ENCODE assay signal across 1 mouse cellular context in the genomic region with DNA sequence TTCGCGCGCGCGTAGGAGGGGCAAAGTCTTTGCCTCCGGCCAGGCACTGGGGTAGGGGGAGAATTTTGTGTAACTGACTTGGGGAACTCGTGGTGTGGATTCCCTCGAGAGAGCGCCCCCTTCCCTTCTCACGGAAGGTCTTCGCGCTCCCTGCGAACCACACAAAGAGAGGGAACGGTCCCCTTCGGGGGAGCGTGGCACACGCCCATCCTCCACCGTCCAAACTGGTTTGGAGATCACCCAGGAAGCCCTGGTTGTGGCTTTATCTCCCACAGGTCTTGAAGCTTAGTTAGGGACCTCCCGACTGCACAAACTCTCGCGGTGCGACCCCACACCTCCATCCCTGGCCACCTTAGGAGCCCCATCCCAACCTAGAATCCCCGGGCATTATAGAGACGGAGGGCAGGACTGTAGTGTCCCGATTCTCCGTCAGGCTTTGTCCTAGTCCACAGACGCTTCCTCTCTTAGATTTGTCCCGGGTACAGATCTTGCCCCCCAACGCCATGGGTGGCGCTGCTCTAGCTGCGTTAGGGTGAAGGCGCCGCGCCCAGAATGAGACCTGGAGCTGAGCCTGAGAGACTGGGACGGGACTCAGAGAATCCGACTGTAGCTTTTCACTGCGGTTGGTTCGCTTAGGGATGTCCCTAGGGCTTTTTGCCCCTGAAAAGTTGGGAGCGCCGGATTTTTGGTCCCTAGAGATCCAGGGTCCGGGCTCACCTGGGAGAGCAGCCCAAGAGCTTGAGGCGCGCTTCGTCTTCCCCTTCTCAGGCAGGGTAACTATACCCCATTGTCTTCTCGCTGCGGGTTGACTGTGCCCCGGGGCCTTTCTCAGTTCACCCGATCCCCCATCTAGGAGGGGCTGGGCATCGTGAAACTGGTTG.
TF ChIP-seq lines count a peak whose summit lies in the region.

No protein-coding gene starts in this region.

TF ChIP-seq in ES-E14, 5 proteins besides CTCF, POLR2A, EP300 and RAD21:
- TF ChIP-seq ZC3H11A (IDR thresholded peaks at IDR 0.05; ENCODE audit: borderline replicate concordance, low read depth, low read length) = no peak
- no peak for TF ChIP-seq HCFC1 (IDR thresholded peaks at IDR 0.05; ENCODE audit: borderline replicate concordance, insufficient read depth, low read length)
- no peak for TF ChIP-seq MAFK (IDR thresholded peaks at IDR 0.05; ENCODE audit: insufficient read depth, low read depth, low read length)
- TF ChIP-seq ZNF384 (IDR thresholded peaks at IDR 0.05; ENCODE audit: low read depth, low read length) = no peak
- TF ChIP-seq CHD2 (IDR thresholded peaks at IDR 0.05; ENCODE audit: low read depth, low read length) = no peak
